Mouse (Mus musculus) layer of hippocampus, postnatal 25 days (tissue): ENCODE results near the gene Shc3. TPM values are rescaled to one million over a fixed set of nuclear protein-coding genes. Genes with fewer than 3 reads are reported as not detected.

ENCODE experiments used
- DNase-seq, 2 experiments: peaks; one replicate each; pipeline ENCODE4 v3.0.0; 2022; ENCODE audit warnings: mixed read lengths in 2 of 2, low spot score in 1 of 2; ENCODE audit errors: extremely low spot score in 1 of 2
- total RNA-seq, 2 experiments: library from RNA; stranded (reverse); gene quantifications; 2 replicates each; pipeline ENCODE4 v1.2.3; 2021

Shc3 gene
- total RNA-seq, 2 experiments from 2014 or later = 113 to 143 TPM

DNA sequence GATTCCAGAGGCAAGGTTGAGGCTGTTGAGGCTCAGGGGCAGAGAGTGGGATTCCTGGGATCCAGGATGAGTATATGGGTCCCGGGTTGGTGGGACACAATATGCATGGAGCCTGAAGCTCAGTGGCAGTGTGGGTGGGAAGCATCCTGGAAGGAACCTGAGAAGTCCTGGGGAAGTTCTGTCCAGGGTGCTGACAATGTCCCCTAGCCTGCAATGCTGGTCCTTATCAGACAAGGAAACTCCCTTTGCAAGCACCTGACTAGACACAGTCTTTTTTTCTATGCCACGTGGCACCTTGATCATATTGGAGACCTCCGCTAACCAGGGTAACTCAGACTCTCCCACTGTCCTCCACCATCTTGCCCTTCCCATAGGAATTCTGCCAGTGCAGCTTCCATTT is 80.3 kb downstream of the Shc3 start:
- DNase-seq = no peak

DNA sequence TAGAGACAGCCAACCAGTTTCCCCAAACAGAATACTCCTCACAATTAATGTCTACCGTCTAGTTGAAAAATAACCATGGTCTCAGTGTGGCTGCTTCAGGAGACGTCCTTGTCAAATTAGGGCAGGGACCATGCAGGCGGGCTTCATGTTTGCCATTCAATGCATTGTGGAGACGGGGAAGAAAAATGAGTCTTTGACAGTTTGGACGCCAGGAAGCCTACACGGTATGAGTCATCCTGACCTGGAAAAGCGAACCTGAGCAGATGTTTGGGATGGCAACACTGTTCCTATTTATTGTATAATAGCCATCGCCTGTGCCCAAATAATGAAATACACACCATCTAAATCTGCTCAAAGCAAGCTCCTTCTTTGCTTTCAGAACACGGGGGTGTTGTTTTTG is 83.9 kb downstream of the Shc3 start:
- no peak for DNase-seq

GRCm38 (mm10) chr13:51482786-51483185 is 86.4 kb downstream of the Shc3 start:
- no peak for DNase-seq

DNA sequence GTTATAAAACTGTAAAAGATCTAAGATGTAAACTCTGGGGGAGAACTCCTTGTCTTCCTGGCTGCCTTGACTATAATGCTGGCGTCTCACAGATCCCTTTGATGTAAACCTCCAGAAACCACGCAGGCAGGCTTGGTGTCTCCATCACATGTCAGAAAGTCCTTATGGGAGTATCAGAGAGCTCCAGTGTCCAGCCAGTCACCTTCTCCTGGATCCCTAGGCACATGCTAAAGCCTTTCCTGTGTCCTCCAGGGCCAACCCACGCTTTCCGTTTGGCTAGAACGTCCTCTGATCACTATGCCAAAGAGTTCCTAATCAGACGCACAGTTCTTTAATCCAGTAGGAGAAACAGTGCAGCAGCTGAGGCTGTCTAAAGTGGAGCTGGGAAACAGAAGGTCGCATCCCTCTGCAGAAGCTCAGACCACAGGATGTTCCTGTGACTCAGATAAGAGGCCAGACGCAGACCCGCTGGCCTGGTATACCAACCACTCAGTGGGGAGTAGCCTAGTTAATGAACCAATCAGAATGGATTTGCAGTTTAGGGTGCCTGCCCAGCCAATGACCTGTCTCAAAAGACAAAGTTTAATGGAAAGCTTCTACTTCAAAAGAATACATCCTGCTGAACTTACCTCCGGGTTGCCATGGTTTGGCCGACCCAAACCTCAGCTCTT is 88.7 kb downstream of the Shc3 start:
- DNase-seq = no peak

DNA sequence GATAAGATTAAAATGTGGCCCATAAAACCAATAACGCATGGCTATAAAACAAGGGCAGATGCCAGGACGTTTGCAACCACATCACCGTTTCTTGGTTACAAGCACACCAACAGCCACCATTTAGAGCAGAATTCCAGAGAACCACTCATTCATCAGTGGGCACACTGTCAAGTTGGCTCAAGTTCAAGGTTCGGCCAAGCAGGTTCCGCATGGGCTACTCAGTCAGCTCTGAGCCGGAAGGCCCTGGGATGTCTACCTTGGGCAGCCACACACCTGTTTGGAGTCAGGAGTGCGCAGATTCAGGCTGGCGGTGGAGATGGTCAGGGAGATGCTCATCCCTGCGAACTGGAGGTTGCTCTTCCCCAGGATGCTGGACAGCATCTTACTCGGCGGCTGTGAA is 89.4 kb downstream of the Shc3 start:
- peak in 1 of 2 experiments; percentile 31 for DNase-seq

GRCm38 (mm10) chr13:51476991-51477390 is 92.2 kb downstream of the Shc3 start:
- no peak for DNase-seq

GRCm38 (mm10) chr13:51468697-51469250 is 100.4 kb downstream of the Shc3 start:
- DNase-seq = no peak

- no peak for DNase-seq
Observed at GRCm38 (mm10) chr13:51466117-51466841, 102.9 kb downstream of the Shc3 start.

- no peak for DNase-seq
Observed at GRCm38 (mm10) chr13:51464294-51464693, 104.9 kb downstream of the Shc3 start.

DNA sequence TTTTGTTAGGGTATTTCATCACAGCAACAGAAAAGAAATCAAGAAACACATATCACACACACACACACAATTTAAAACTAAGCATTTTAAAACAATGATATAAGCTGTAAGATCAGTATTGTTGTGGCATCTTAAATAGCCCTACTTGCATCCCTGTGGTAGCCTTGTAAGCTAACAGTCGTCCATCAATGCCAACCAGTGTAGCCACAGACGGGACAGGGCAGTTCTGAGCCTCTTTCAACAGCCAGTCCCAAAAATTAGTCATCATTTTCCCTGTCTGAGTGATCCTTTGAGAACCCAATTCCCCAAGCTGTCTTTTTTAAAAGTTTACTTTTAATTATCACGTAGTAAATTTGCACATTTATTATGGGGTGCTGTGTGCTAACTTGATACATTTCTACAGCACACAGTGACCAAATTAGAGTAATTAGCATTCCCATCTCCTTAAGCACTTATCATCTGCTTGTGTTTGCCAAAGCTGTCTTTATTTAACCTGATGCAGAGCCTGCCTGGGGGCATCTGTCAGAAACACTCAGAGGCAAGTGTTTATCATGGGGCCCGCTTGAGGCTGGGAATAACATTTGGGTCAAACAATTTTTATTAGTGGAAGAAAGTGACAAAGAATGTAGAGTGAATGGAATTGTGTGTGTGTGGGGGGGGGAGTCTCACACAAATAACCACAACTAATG is 112.9 kb downstream of the Shc3 start:
- no peak for DNase-seq

DNA sequence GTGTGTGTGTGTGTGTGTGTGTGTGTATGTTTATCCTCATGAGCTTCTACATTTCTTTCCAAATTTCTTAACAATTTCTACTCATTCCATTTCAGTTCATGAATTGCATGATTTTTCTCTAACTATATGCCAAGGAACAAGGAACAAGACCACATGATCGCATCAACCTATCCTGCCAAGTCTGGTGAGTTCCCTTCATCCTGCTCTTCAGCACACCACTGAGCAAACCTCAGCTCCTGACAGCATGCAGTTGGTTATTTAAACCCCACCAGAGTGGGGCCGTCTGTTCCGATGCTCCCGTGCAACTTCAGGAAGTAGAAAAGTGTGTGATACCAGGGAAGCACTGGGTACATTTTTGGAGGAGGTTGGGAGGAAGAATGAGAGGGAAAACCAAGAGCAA is 122.7 kb downstream of the Shc3 start:
- DNase-seq = no peak

DNA sequence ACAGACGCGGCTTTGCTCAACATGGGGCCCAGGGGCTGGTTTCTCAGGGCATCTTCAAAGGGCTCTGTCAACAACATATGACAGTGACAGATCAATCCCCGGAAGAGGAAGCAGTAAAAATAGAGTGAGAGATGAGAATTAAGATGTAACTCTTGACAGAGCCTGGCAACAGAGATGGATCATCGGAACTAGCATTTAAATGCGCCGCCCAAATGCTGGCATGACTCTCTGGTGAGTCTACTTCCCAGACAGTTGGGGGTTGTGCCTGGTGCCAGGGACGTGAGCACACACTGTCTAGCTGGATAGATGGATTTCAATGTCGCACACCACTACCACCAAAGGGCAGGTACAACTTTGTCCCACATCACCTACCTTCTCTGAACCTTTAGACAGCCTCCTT is 126.3 kb downstream of the Shc3 start:
- no peak for DNase-seq

- DNase-seq = no peak
Observed at GRCm38 (mm10) chr13:51437105-51438085, 131.8 kb downstream of the Shc3 start.

GRCm38 (mm10) chr13:51435146-51435545 is 134.1 kb downstream of the Shc3 start:
- DNase-seq = no peak

DNA sequence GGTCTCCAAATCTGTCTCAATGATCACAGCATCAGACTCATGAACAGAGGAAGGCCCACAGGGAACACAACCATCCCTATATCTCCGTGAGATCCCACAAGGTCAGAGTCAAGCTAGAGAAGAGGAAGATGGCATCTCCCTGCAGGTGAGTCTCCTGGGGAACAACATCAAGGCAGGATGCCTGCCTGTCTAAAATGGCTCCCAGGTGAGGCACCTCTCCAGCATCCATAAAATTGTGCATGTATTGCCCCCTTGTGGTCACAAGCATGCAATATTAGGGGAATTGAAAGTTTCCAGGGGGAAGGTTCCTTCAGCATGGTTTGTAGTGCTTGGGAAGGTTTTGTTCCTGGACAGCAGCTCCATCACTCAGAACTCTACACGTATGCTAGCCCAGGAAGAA is 134.8 kb downstream of the Shc3 start:
- no peak for DNase-seq

DNA sequence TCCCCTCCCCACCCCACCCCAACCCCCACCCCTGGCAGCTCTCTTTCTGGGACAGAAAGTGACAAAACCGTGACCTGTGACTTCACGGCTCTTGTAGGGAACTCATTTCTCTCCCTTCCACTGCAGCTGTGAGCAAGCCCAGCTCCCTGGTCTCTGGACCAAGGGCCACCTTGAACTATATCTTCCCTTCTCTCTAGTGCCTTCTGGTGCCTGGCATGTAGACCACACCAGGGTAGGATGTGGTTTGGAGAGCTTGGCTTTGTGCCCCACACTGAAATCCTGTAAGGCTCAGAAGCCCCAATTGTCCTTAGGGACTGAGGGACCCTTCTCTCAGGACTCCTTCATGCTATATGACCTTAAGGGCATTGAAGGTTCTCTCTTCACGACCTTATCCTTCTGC is 135.8 kb downstream of the Shc3 start:
- no peak for DNase-seq

GRCm38 (mm10) chr13:51425662-51426443 is 143.4 kb downstream of the Shc3 start:
- DNase-seq = no peak

DNA sequence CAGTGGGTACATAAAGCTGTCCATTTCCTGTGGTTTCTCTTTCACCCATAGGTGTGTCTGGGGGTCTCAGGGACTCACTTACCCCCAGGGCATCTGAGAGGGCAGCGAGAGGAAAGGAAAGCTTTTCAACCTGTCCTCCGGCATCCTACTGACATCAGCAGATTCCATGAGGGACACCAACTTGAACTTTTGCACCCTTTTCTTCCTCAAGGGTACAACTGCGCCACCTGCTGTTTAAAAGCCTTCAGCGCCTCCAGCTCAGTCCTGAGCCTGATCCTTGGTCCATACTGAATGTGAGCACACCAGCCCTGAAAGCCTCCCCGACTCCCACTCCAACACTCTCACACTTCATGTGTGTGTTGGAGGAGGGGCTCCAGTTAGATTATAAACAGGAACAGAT is 144.6 kb downstream of the Shc3 start:
- peak in 1 of 2 experiments; percentile 70 for DNase-seq

GRCm38 (mm10) chr13:51423647-51424046 is 145.6 kb downstream of the Shc3 start:
- DNase-seq = no peak
